In genomic region chr10:60815855-60816254, GRCm38 (mm10) we compare ENCODE assay signal across 9 mouse cellular contexts. TPM values are rescaled to one million over a fixed set of nuclear protein-coding genes. Genes with fewer than 3 reads are reported as not detected.
DNase-seq lines count a peak whose midpoint lies in the region; ATAC-seq lines count a peak whose summit lies in the region.
"Had no signal": no experiment of that assay in that cellular context is flagged by ENCODE, and none has a peak within 500 bp of the region (broad histone marks: within the 10 kb centered on the region; RNA-seq: fewer than 3 reads in every experiment).

No protein-coding gene starts in this region.

- 0 out of 2 replicates have a peak, but pooled peaks cover 3% of the 10 kb centered on the region for H3K27me3 ChIP-seq in kidney, embryonic 15.5 days
- H3K27me3 ChIP-seq in embryonic facial prominence, embryonic 11.5 days (ENCODE audit: control insufficient read depth, insufficient read depth, low read length), result no peaks in the 10 kb centered on the region
- no peaks in the 10 kb centered on the region for H3K27me3 ChIP-seq in limb, embryonic 15.5 days

- 13% methylated on average over 1 of the region's 1 CpGs for WGBS in kidney, embryonic 15.5 days
- WGBS in embryonic facial prominence, embryonic 11.5 days, result 0% methylated on average over 1 of the region's 1 CpGs
- 11% methylated on average over 1 of the region's 1 CpGs for WGBS in limb, embryonic 15.5 days

- no peaks in the 10 kb centered on the region for H3K9me3 ChIP-seq in kidney, embryonic 15.5 days (replicated peaks)
- no peaks in the 10 kb centered on the region for H3K9me3 ChIP-seq in embryonic facial prominence, embryonic 11.5 days (replicated peaks; ENCODE audit: control insufficient read depth, low read length)
- no peaks in the 10 kb centered on the region for H3K9me3 ChIP-seq in limb, embryonic 15.5 days

- no peak overlapping the region for H3K4me2 ChIP-seq in kidney, embryonic 15.5 days
- no peak overlapping the region for H3K4me2 ChIP-seq in embryonic facial prominence, embryonic 11.5 days (ENCODE audit: low read depth, low read length)
- H3K4me2 ChIP-seq in limb, embryonic 15.5 days, result no peak overlapping the region

- no peak for ATAC-seq in kidney, embryonic 15.5 days (replicated peaks; ENCODE audit: low FRiP score)
- 0 out of 2 replicates have a peak, but pooled peaks have one; percentile 4 for ATAC-seq in embryonic facial prominence, embryonic 11.5 days (replicated peaks; ENCODE audit: insufficient number of reproducible peaks, low FRiP score, low TSS enrichment, low read depth)
- no peak for ATAC-seq in limb, embryonic 15.5 days (ENCODE audit: insufficient number of reproducible peaks, low FRiP score, low TSS enrichment, low read depth)
- no peak for ATAC-seq in activated CD4-positive, CD25-positive, alpha-beta regulatory T cell, adult 4 months

- no peak overlapping the region for H3K9ac ChIP-seq in kidney, embryonic 15.5 days
- H3K9ac ChIP-seq in embryonic facial prominence, embryonic 11.5 days (replicated peaks; ENCODE audit: low read length), result peak overlapping the region; percentile 19; the same call in 1 of the 2 replicates
- no peak overlapping the region for H3K9ac ChIP-seq in limb, embryonic 15.5 days

- H3K36me3 ChIP-seq in kidney, embryonic 15.5 days, result no peaks in the 10 kb centered on the region
- no peaks in the 10 kb centered on the region for H3K36me3 ChIP-seq in embryonic facial prominence, embryonic 11.5 days (replicated peaks; ENCODE audit: control insufficient read depth, insufficient read depth, low read depth, low read length)
- H3K36me3 ChIP-seq in limb, embryonic 15.5 days, result no peaks in the 10 kb centered on the region

- peak overlapping the region; percentile 92 for H3K27ac ChIP-seq in kidney, embryonic 15.5 days
- H3K27ac ChIP-seq in embryonic facial prominence, embryonic 11.5 days (replicated peaks; ENCODE audit: low read depth, low read length), result peak overlapping the region; percentile 88; the same call in 1 of the 2 replicates
- H3K27ac ChIP-seq in limb, embryonic 15.5 days, result peak overlapping the region; percentile 81

- H3K4me1 ChIP-seq in kidney, embryonic 15.5 days, result peaks cover 97% of the 10 kb centered on the region
- H3K4me1 ChIP-seq in embryonic facial prominence, embryonic 11.5 days (ENCODE audit: control insufficient read depth, insufficient read depth, low read length), result peaks cover 39% of the 10 kb centered on the region
- peaks cover 83% of the 10 kb centered on the region for H3K4me1 ChIP-seq in limb, embryonic 15.5 days

- no peak overlapping the region for H3K4me3 ChIP-seq in kidney, embryonic 15.5 days (replicated peaks)
- H3K4me3 ChIP-seq in embryonic facial prominence, embryonic 11.5 days (ENCODE audit: low read depth, low read length), result no peak overlapping the region
- no peak overlapping the region for H3K4me3 ChIP-seq in limb, embryonic 15.5 days

- no peak for DNase-seq in kidney, adult 8-10 months
- DNase-seq in NIH3T3 (ENCODE audit: low read depth), result peak; percentile 37
- peak; percentile 44 for DNase-seq in embryonic facial prominence, embryonic 11.5 days (ENCODE audit: low spot score)
- no peak for DNase-seq in spleen, postnatal 4 days (ENCODE audit: low spot score in 2 of 2)
- DNase-seq in gastrocnemius, postnatal 10 days, result no peak
- DNase-seq: lung, postnatal 10 days had no signal

RNA-seq across cellular contexts. Expression of gene Unc5b, which starts 15.5 kb away (rescaled TPM):
- 9.2 and 10.0 TPM in 2 replicates for polyA plus RNA-seq in kidney, embryonic 15.5 days (2015; fragmentation: Nextera tagmentation; extraction: Ambion mirVana)
- 4.0 and 4.7 TPM in 2 replicates for polyA plus RNA-seq in embryonic facial prominence, embryonic 11.5 days (2014; fragmentation: Nextera tagmentation; extraction: Ambion mirVana)
- polyA plus RNA-seq in limb, embryonic 15.5 days (2015; fragmentation: Nextera tagmentation; extraction: Ambion mirVana), result 8.1 and 8.2 TPM in 2 replicates
- not detected for polyA plus RNA-seq in activated CD4-positive, CD25-positive, alpha-beta regulatory T cell, adult 4 months (2017; shearing (Covaris generic))
- 10 to 100 TPM; 12.1 to 20.3 TPM for total RNA-seq in gastrocnemius, postnatal 10 days (2021)

Comparison
In these comparisons a context has a peak if more than half of its experiments do, and no peak if none do; other contexts are left out.
1. DNase-seq: peak in NIH3T3 (single experiment) and embryonic facial prominence, embryonic 11.5 days (single experiment); none in kidney, adult 8-10 months (0 of 2), spleen, postnatal 4 days (0 of 2) and gastrocnemius, postnatal 10 days (single experiment).
2. Peak in every context shown above with its lines, with median percentiles within 50 percentile points of each other: H3K27ac ChIP-seq.